Mouse (Mus musculus): Measurements from ENCODE around the gene Prn.

Gene Prn

GRCm38 (mm10) chr2:131993563-131994088 lies 83.9 kb downstream of the Prn start:
- no peak for DNase-seq (ENCODE audit: low read depth, low spot score)

GRCm38 (mm10) chr2:131994971-131995370 lies 85.2 kb downstream of the Prn start:
- no peak for DNase-seq (ENCODE audit: low read depth, low spot score)

GRCm38 (mm10) chr2:131995742-131996141 lies 86.0 kb downstream of the Prn start:
- DNase-seq (ENCODE audit: low read depth, low spot score): no peak

GRCm38 (mm10) chr2:131996369-131996768 lies 86.6 kb downstream of the Prn start:
- no peak for DNase-seq (ENCODE audit: low read depth, low spot score)

GRCm38 (mm10) chr2:131997356-131997755 lies 87.6 kb downstream of the Prn start:
- DNase-seq (ENCODE audit: low read depth, low spot score): no peak

- no peak for DNase-seq (ENCODE audit: low read depth, low spot score)
Measured at GRCm38 (mm10) chr2:132001696-132002334, 92.1 kb downstream of the Prn start.

GRCm38 (mm10) chr2:132003916-132004315 lies 94.2 kb downstream of the Prn start:
- no peak for DNase-seq (ENCODE audit: low read depth, low spot score)

- DNase-seq (ENCODE audit: low read depth, low spot score): no peak
Measured at GRCm38 (mm10) chr2:132004495-132005136, 94.9 kb downstream of the Prn start.

- DNase-seq (ENCODE audit: low read depth, low spot score): peak; percentile 64
Measured at GRCm38 (mm10) chr2:132005445-132005844, 95.7 kb downstream of the Prn start.
